Comparison of ENCODE assay signal across 11 mouse cellular contexts in genomic region chr5:25800929-25801328, GRCm38 (mm10). TPM values are rescaled to one million over a fixed set of nuclear protein-coding genes. Genes with fewer than 3 reads are reported as not detected.
DNase-seq lines count a peak whose midpoint lies in the region; ATAC-seq lines count a peak whose summit lies in the region.
"Had no signal": no experiment of that assay in that cellular context is flagged by ENCODE, and none has a peak within 500 bp of the region (broad histone marks: within the 10 kb centered on the region; RNA-seq: fewer than 3 reads in every experiment).

No protein-coding gene starts in this region.

- H3K9me3 ChIP-seq in forebrain, embryonic 15.5 days, result no peaks in the 10 kb centered on the region
- no peaks in the 10 kb centered on the region for H3K9me3 ChIP-seq in forebrain, embryonic 11.5 days (ENCODE audit: control insufficient read depth, low read length)
- H3K9me3 ChIP-seq: liver, embryonic 13.5 days had no signal

- H3K9ac ChIP-seq in forebrain, embryonic 15.5 days (replicated peaks), result no peak overlapping the region
- no peak overlapping the region for H3K9ac ChIP-seq in forebrain, embryonic 11.5 days (ENCODE audit: low read length)
- H3K9ac ChIP-seq: liver, embryonic 13.5 days had no signal

- H3K27ac ChIP-seq in forebrain, embryonic 15.5 days (replicated peaks), result no peak overlapping the region
- H3K27ac ChIP-seq in forebrain, embryonic 11.5 days (ENCODE audit: low read depth, low read length), result no peak overlapping the region
- H3K27ac ChIP-seq: liver, embryonic 13.5 days; macrophage had no signal

- H3K4me2 ChIP-seq in forebrain, embryonic 15.5 days (replicated peaks), result no peak overlapping the region
- no peak overlapping the region for H3K4me2 ChIP-seq in forebrain, embryonic 11.5 days (ENCODE audit: low read depth, low read length, severe bottlenecking)
- H3K4me2 ChIP-seq: liver, embryonic 13.5 days had no signal

- no peaks in the 10 kb centered on the region for H3K27me3 ChIP-seq in forebrain, embryonic 15.5 days
- H3K27me3 ChIP-seq in forebrain, embryonic 11.5 days (ENCODE audit: control insufficient read depth, insufficient read depth, low read length), result no peaks in the 10 kb centered on the region
- H3K27me3 ChIP-seq: liver, embryonic 13.5 days had no signal

- WGBS in forebrain, embryonic 15.5 days, result 55% methylated on average over 6 of the region's 6 CpGs
- WGBS in forebrain, embryonic 11.5 days, result 78% methylated on average over 6 of the region's 6 CpGs

- no peaks in the 10 kb centered on the region for H3K36me3 ChIP-seq in forebrain, embryonic 15.5 days
- no peaks in the 10 kb centered on the region for H3K36me3 ChIP-seq in forebrain, embryonic 11.5 days (ENCODE audit: control insufficient read depth, insufficient read depth, low read length)
- H3K36me3 ChIP-seq: liver, embryonic 13.5 days had no signal

- no peak overlapping the region for H3K4me3 ChIP-seq in forebrain, embryonic 15.5 days
- H3K4me3 ChIP-seq in forebrain, embryonic 11.5 days (ENCODE audit: low read depth, low read length), result no peak overlapping the region
- H3K4me3 ChIP-seq: liver, embryonic 13.5 days had no signal

- peak; percentile 38 for ATAC-seq in forebrain, embryonic 15.5 days (replicated peaks)
- no peak for ATAC-seq in forebrain, embryonic 11.5 days (replicated peaks; ENCODE audit: low FRiP score)

- DNase-seq in forebrain, embryonic 11.5 days (ENCODE audit: low spot score), result no peak
- DNase-seq in right cerebral cortex, adult 18-20 months, result peak; percentile 40
- no peak for DNase-seq in right cerebral cortex, postnatal 36 days (ENCODE audit: low spot score in 2 of 2)
- DNase-seq in cerebellum, adult 9-10 months, result peak; percentile 71
- DNase-seq in skeletal muscle tissue, adult 2 months (ENCODE audit: low read depth, low spot score), result peak; percentile 24
- DNase-seq in lung, postnatal 25 days (ENCODE audit: low spot score), result no peak
- DNase-seq in urinary bladder, postnatal 4 days (ENCODE audit: low spot score in 2 of 2), result no peak
- DNase-seq: kidney, adult 8-10 months; liver, embryonic 13.5 days had no signal

- H3K4me1 ChIP-seq in forebrain, embryonic 15.5 days, result peaks cover 15% of the 10 kb centered on the region
- peaks cover 4% of the 10 kb centered on the region; the same call in 1 of the 2 replicates for H3K4me1 ChIP-seq in forebrain, embryonic 11.5 days (replicated peaks; ENCODE audit: control insufficient read depth, insufficient read depth, low read length)
- H3K4me1 ChIP-seq: liver, embryonic 13.5 days had no signal

RNA-seq across cellular contexts. Expression of gene Actr3b, which starts 41.1 kb away (rescaled TPM):
- 48.7 and 49.3 TPM in 2 replicates for polyA plus RNA-seq in forebrain, embryonic 15.5 days (2015; fragmentation: Nextera tagmentation; extraction: Ambion mirVana)
- 16.1 and 17.4 TPM in 2 replicates for polyA plus RNA-seq in forebrain, embryonic 11.5 days (2014; fragmentation: Nextera tagmentation; extraction: Ambion mirVana)

Comparison
In these comparisons a context has a peak if more than half of its experiments do, and no peak if none do; other contexts are left out.
1. DNase-seq: peak in right cerebral cortex, adult 18-20 months (single experiment), cerebellum, adult 9-10 months (single experiment) and skeletal muscle tissue, adult 2 months (single experiment); none in forebrain, embryonic 11.5 days (single experiment), right cerebral cortex, postnatal 36 days (0 of 2), lung, postnatal 25 days (single experiment) and urinary bladder, postnatal 4 days (0 of 2).